Mouse (Mus musculus) megakaryocyte, embryonic 14.5 days (primary cell): ENCODE data around the gene Btbd19.

ENCODE experiments used
- FLI1 ChIP-seq: IDR thresholded peaks from 2 replicates; pipeline ENCODE4 v1.6.1; 2012; ENCODE audit warnings: low read length, inconsistent platforms, mixed read lengths
- GATA1 ChIP-seq: IDR thresholded peaks from 3 replicates; pipeline ENCODE4 v1.6.1; 2012; ENCODE audit warnings: mixed read lengths, low read length, inconsistent platforms, borderline replicate concordance

GRCm38 (mm10) chr4:117109330-117109729, 16.2 kb downstream of the Btbd19 start:
- TF ChIP-seq GATA1 (no peak), FLI1 (no peak)
